Mouse (Mus musculus) spleen, adult 2 months (tissue): Measurements from ENCODE around the gene Slc25a28. TPM values are rescaled to one million over a fixed set of nuclear protein-coding genes. Genes with fewer than 3 reads are reported as not detected.
A peak's percentile ranks its signal among the peaks of the same experiment; 100 is the strongest.

Source experiments
- DNase-seq, 2 experiments: peaks; one replicate each; pipeline versions ENCODE4 v3.0.0 to v3.0.0-alpha.2; 2012 to 2021; ENCODE audit warnings: low spot score in 2 of 2, low read depth in 1 of 2
- H3K27ac ChIP-seq: fragments of 200-500 bp; 2 replicates; pipeline ENCODE4 v1.5.1; 2012; ENCODE audit warnings: low read length, inconsistent platforms; ENCODE audit not compliant: insufficient read depth
- H3K27me3 ChIP-seq: fragments of 200-500 bp; 2 replicates; pipeline ENCODE4 v1.6.1; 2012; ENCODE audit warnings: mild to moderate bottlenecking, moderate library complexity, low read length, inconsistent platforms; ENCODE audit not compliant: control insufficient read depth, insufficient read depth
- H3K36me3 ChIP-seq: fragments of 200-500 bp; 2 replicates; pipeline ENCODE4 v1.6.1; 2012; ENCODE audit warnings: mild to moderate bottlenecking, low read length, inconsistent platforms; ENCODE audit not compliant: control insufficient read depth, insufficient read depth
- H3K4me1 ChIP-seq: fragments of 200-500 bp; 2 replicates; pipeline ENCODE4 v1.6.1; 2011; ENCODE audit warnings: inconsistent platforms; ENCODE audit not compliant: control insufficient read depth, insufficient read depth, insufficient read length
- H3K4me3 ChIP-seq: fragments of 200-500 bp; 2 replicates; pipeline ENCODE4 v1.5.1; 2011; ENCODE audit warnings: mild to moderate bottlenecking, inconsistent platforms; ENCODE audit not compliant: insufficient read depth, insufficient read length; ENCODE audit errors: extremely low read depth
- CTCF ChIP-seq: fragments of 200-500 bp; IDR thresholded peaks from 2 replicates; pipeline ENCODE4 v1.5.1; 2011; ENCODE audit warnings: mild to moderate bottlenecking, inconsistent platforms; ENCODE audit not compliant: insufficient read depth, insufficient read length, insufficient replicate concordance; ENCODE audit errors: extremely low read depth
- POLR2A ChIP-seq: fragments of 200-500 bp; IDR thresholded peaks from 2 replicates; pipeline ENCODE4 v1.6.1; 2011; ENCODE audit warnings: low read depth, low read length, inconsistent platforms
- WGBS: fragments of 180-500 bp; shearing (Covaris S2); methylation state at CpG from one replicate; pipeline ENCODE4 v1.1.7; 2018; 5-methylcytosine and 5-hydroxymethylcytosine counted together
- polyA plus RNA-seq: library from polyadenylated mRNA; depleted of rRNA; stranded (reverse); fragments of >200 nt; gene quantifications from 2 replicates; pipeline ENCODE4 v1.2.3, GENCODE M21; 2012

Gene Slc25a28
- polyA plus RNA-seq, 1 experiment, result 56.4 TPM

GRCm38 (mm10) chr19:43699021-43699762 lies 24.5 kb upstream of the Slc25a28 start:
- TF ChIP-seq CTCF, result no peak
- TF ChIP-seq POLR2A, result no peak
- H3K27me3 ChIP-seq, result no peaks in the 10 kb centered on the region
- DNase-seq, result no peak
- WGBS, result 84% methylated on average over 11 of the region's 11 CpGs
- 0 out of 2 replicates have a peak, but pooled peaks cover 1% of the 10 kb centered on the region for H3K36me3 ChIP-seq
- no peak overlapping the region for H3K4me3 ChIP-seq
- H3K4me1 ChIP-seq, result no peaks in the 10 kb centered on the region
- no peak overlapping the region for H3K27ac ChIP-seq

- Histone ChIP-seq H3K36me3 (no peaks in the 10 kb centered on the region), H3K4me3 (no peak overlapping the region), H3K27me3 (no peaks in the 10 kb centered on the region), H3K27ac (no peak overlapping the region), H3K4me1 (no peaks in the 10 kb centered on the region)
- DNase-seq, result no peak
- WGBS, result 90% methylated on average over 5 of the region's 5 CpGs
- TF ChIP-seq CTCF (no peak), POLR2A (no peak)
These were observed 23.1 kb upstream of the Slc25a28 start for GRCm38 (mm10) chr19:43697666-43698370.

DNA sequence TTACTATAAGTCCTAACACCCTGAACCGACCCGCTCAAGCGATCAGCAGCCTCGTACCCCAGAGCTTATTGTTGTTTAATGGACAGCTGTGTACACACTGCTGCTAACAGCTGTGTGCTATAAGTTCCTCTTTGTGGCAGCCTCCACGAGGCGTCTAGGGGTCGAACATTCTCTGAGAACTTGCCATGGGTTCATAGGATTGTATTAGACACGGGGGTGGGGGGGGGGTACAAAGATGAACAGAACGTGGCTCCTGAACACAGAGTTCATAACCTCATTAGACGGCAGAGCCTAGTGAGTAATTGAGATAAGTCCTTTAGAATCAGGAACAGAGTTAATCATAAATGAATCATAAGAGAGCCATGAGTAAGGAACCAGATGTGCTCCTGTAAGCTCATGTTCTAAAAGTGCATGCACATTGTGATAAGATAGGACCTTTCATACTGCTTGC lies 20.9 kb upstream of the Slc25a28 start:
- 36% methylated on average over 10 of the region's 10 CpGs for WGBS

GRCm38 (mm10) chr19:43692815-43693214 lies 18.1 kb upstream of the Slc25a28 start:
- Histone ChIP-seq H3K27me3 (no peaks in the 10 kb centered on the region), H3K4me1 (no peaks in the 10 kb centered on the region; the same call in 1 of the 2 replicates), H3K4me3 (no peak overlapping the region), H3K36me3 (no peaks in the 10 kb centered on the region), H3K27ac (no peak overlapping the region)
- WGBS, result 94% methylated on average over 14 of the region's 14 CpGs
- no peak for TF ChIP-seq CTCF
- TF ChIP-seq POLR2A, result no peak
- no peak for DNase-seq

More for the DNA sequence above, 20.9 kb upstream of the Slc25a28 start:
- Histone ChIP-seq H3K4me1 (no peaks in the 10 kb centered on the region), H3K4me3 (no peak overlapping the region), H3K27me3 (no peaks in the 10 kb centered on the region), H3K27ac (no peak overlapping the region), H3K36me3 (no peaks in the 10 kb centered on the region)
- TF ChIP-seq POLR2A (no peak), CTCF (no peak)
- no peak for DNase-seq

DNA sequence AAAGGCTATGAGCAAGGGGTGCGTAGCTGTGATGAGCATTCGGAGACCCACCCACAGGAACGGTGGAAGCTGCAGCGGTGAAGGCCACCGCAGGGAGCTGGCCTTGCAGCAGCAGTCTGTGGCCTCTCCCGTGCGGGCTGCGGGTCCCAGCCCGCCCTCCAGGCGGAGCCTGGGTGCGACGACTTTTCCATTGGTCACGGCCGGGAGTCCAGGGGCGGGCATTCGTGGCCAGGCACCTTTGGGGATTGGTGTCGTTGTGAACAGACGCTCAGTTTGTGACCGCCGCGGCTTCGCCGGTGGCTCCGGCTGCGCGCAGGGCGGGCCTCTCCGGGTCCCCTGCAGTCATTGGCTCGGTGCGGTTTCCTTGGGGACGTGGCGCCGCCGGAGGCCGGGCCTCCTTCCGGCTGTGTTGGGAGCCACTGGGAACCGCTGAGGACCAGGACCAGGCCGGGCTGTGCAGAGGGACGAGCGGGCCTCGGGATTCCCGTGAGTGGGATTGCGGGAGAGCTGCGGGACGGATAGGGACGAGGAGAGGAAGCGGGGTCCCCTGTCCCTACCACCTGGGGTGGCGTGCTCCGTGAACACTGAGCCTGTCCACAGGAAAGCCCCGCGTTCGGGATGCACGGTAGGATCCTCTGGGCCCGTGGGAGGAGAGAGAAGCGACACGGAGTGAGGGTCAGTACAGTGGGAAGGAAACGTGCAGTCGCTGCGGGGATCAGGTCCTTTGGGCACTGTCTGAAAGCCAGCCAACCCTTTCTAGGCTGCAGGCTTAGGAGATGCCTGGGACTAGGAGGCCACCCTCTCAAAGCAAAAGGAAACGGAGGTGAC lies 15.0 kb upstream of the Slc25a28 start, which contains the start of gene Entpd7:
TSS of gene Entpd7 (plus strand) at position 254 of the 828 bp plus-strand sequence.
- H3K4me1 ChIP-seq, result no peaks in the 10 kb centered on the region; the same call in 1 of the 2 replicates
- no peaks in the 10 kb centered on the region for H3K36me3 ChIP-seq
- peak; percentile 82 to 91 for DNase-seq
- under 1% methylated on average over 59 of the region's 60 CpGs for WGBS
- H3K4me3 ChIP-seq, result peak within 1 kb of the TSS; percentile 89
- TF ChIP-seq CTCF, result no peak
- TF ChIP-seq POLR2A, result peak; percentile 65
- H3K27ac ChIP-seq, result peak within 1 kb of the TSS; percentile 19; the same call in 1 of the 2 replicates
- H3K27me3 ChIP-seq, result no peaks in the 10 kb centered on the region

GRCm38 (mm10) chr19:43681541-43681940 lies 6.9 kb upstream of the Slc25a28 start:
- no peak for DNase-seq
- WGBS, result 89% methylated on average over 4 of the region's 4 CpGs
- no peak overlapping the region for H3K4me3 ChIP-seq

More at GRCm38 (mm10) chr19:43681541-43681940, 6.9 kb upstream of the Slc25a28 start:
- no peaks in the 10 kb centered on the region for H3K36me3 ChIP-seq
- no peak overlapping the region for H3K27ac ChIP-seq
- peaks cover 10% of the 10 kb centered on the region; the same call in 1 of the 2 replicates for H3K4me1 ChIP-seq
- TF ChIP-seq CTCF, result no peak
- no peak for TF ChIP-seq POLR2A
- no peaks in the 10 kb centered on the region for H3K27me3 ChIP-seq
